Mouse (Mus musculus): Measurements from ENCODE around the gene Kif16b.

DNA sequence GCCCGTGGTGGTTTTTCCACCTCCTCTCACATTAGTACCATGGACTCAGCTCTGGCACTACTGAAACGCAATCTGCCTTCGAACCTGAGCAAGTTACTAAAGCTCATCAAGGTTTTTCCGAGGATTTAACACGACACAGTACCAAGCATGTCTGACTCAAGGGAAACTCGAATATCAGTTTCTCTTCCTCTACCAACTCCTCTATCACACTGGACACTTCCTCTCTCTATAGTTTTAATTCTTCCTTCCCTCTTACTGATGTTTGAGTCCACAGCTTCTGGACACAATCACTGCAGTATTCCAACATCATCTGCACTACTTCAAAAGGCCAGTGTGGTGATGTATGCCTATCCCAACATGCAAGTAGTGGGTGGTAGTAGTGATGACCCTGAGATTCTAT is 40.3 kb downstream of the Kif16b start:
- TF ChIP-seq CTCF (IDR thresholded peaks at IDR 0.05; ENCODE audit: low read depth, low read length) (no peak), POLR2A (IDR thresholded peaks at IDR 0.05; ENCODE audit: extremely low read depth, insufficient read depth, low read length) (no peak)

Data from liver, adult 2 months (tissue).